Mouse (Mus musculus): ENCODE data around the gene Nav2.

Nav2 gene

GRCm38 (mm10) chr7:49341151-49341918 lies 432.8 kb downstream of the Nav2 start:
- no peak for DNase-seq

GRCm38 (mm10) chr7:49341919-49342529 lies 433.5 kb downstream of the Nav2 start:
- no peak for DNase-seq

DNA sequence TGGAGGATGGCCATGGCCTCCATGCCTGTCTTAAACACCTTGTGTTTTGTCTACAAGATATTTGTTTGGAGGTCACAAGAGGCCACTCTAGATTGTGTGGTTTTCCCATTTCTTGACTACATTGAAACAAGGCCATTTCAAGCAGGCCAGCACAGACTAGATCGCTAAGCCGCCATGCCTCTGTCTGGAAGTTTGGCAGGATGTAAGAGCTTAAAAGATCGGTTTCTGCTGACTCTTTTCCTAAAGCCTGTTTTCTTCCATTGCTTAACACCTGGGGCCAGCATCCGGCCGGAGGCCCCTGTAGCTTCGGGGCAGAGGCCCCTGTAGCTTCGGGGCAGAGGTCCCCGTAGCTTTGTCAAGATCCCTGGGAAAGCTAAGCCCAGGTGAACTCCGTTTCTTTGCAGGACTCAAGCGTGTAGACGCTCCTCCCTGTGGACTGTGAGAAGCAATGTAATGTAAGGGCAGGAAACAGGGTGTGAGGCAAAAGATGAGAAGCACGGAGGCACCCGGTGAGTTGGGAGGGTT lies 434.1 kb downstream of the Nav2 start:
- no peak for DNase-seq

DNA sequence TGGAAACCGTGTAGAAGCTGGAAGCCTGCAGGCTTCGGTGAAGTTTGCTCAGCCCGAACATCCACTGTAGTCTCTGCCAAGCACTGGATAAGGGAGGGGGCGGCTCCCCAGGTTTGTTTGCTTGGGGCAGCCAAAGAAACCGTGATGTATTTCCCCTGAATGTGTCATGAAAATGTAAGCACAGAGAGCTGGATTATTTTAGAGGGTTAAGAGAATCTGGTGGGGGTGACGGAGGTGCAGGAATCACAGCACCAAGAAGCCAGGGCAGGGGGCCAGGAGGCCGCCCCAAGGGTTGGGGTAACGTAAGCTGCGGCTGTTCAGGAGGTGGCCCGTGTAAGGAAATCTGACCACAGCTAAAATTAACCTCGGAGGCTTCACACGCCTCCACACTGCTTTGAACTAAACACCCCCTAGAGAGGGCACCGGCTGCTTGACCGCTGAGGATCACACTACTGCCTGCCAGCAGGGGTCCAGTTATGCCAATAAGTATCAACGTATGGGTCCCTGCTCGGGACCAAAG lies 434.6 kb downstream of the Nav2 start:
- no peak for DNase-seq

- DNase-seq = no peak
These were observed 435.4 kb downstream of the Nav2 start for GRCm38 (mm10) chr7:49343752-49344484.

DNA sequence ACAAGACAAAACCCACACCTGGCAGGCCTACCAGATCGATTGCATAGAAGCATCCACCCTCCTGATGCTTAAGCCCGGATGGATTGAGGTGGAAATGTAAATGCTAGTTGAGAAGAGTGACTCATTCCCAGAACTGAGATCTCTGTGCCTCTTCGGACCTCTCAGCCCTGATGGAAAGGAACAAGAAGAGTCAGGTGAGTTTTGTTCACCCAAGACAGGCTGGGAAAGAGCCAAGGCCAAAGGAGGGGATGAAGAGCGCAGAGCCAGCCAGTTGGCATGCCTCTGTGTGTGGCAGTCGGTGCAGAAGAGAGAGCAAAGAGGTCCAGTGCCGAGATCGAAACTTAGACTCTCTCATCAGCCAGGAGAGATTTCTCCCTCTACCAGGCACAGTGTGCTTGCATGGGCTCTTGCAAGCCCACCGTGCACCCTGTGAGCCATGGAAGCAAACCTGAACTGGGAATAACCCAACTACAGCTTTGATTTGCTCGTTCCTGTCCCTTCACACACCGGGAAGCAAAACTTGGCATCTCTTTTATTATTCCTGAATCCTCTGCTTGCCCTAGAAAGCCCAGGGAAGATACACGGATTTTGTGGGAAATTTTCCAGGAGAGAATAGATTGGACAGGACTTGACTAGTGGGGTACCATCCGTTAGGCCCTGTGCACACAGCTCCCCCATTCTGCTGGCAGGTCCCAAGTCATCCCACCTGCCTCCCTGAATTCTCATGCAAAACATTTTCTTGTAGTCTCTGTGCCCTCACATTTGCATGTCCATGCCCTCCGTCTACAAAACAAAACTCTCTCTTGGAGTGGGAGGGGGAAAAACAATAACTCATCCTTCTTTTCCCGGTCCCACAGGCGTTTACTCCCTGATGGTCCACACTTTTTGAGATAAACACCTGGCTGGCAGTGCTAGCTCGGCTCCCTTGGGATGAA lies 439.1 kb downstream of the Nav2 start:
- DNase-seq = no peak

GRCm38 (mm10) chr7:49348636-49349035 lies 440.1 kb downstream of the Nav2 start:
- no peak for DNase-seq

DNA sequence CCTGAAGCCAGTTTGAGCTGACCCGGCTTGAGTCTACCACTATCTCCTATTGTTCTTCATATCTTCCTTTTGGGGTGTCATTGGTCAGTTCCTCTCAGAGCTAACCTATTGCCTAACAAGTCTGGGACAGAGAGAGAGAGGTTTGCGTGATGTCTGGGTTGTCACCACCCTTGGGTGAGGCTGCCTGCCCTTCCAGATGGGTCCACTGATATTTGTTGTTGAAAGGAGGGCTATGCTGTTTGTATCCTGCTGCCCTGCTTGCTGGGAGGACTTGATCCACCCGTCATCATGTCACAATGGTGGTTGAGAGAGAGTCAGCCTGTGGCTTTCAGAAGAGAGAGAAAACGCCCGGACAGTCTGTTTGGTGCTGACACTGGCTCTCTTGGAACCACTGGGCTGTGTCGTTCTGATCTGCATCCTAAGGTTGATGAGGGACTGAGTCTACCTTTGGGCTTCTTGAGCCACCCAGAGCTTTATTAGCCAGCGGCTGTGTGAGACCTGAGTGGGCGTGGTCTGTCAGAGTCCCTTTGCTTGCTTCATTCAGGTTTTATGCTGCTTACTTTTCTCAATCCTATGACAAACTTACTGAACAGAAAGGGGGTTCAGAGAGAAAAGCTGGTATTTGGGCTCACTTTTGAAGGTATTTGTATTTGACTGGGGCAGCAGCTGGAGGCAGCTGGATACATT lies 441.9 kb downstream of the Nav2 start:
- DNase-seq = no peak

DNA sequence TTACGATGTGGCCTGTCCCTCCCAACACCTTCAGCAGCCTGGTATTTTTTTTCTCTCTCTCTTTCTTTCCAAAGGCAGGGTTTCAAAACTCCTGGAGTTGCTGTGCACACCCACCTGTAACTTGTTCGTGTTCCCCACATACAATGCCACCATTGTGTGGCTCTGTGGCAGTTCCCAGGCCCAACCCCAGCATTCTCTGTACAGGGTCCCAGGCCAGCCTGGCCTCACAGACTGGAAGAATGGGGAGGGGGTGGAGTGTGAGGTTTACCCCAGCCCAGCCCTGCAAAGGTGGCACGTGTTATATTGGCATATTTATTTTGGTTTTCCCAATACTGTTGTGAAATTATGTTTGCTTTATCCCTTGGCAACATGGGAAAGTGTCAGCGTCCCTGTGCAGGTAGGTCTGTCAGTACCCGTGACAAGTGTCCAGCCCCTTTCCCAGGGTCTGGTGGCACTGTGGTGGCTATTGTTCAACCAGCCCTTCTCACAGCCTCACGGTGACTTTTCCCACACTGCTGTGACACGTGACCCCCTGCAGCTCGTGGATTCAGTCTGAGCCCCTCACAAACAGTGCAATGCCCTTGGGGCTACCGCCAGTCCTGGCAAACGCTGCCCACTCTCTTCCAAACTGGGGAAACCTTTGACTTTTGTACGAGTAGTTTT lies 443.2 kb downstream of the Nav2 start:
- no peak for DNase-seq

- no peak for DNase-seq
These were observed 449.1 kb downstream of the Nav2 start for GRCm38 (mm10) chr7:49357441-49358165.

DNA sequence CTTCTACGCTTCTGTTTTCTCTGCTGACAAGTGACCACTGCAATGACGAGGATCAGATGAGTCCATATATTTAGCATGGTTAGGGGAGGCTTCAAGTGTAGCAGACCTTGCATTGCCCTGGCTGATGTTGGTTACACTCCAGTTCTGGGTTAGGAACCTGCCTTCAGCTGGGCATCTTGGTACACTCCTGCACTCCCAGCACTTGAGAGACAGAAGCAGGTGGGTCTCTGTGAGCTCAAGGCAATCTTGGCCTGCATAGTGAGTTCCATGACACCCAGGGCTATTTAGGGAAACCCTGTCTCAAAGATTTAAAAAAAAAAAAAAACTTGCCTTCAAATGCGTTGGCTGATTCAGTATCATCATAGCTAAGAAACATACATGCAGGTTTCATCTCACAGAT lies 450.6 kb downstream of the Nav2 start:
- no peak for DNase-seq

DNA sequence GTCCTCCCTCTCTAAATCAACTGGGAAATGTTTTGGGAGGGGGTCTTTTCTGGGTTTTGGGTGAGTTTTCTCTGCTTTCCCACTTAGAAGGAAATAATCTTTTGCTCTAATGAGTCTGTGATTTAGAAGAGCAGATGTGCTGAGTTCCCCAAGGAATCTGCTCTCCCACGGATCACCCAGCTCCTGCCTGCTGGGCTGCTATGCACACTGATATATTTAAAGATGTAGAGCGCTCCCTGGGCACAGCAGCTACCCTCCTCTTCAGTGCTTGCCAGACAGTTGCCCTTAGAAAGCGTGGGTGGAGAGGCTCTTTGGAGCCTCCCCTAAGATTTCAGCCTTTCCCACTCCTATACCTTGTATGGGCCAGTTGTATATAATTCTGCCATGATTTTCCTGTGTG lies 452.1 kb downstream of the Nav2 start:
- DNase-seq = peak; percentile 75

- DNase-seq = no peak
These were observed 453.1 kb downstream of the Nav2 start for GRCm38 (mm10) chr7:49361465-49362090.

DNA sequence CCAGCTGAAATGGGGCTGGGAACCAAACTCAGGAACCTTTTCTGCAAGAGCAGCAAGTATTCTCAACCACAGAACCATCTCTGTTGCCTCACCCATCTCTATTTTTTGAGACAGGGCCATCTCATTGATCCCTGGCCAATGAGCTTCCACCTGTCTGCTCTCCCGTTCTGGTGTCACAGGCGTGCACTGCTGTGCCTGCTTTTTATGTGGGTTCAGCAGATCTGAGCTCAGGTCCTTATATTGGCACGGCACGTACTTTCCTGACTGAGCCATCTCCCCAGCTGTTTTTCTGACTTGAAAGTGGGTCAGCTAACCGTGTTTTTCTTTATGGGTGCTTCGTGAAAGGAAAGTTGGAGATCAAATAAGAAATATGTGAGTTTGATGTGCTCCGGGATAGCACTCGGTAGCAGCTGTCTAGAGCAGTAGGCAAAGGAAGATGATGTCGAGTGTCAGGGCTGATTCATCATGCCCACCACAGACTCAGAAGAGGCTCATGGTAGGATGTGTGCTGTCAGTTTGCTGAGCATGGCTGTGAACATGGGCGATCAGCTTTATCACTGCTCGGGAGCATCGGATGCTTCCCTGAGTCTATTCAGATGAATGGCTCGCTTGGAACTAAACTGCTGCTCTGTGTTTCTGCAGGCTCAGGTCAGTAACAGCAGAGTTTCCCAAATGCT lies 456.1 kb downstream of the Nav2 start:
- DNase-seq = peak; percentile 68

DNA sequence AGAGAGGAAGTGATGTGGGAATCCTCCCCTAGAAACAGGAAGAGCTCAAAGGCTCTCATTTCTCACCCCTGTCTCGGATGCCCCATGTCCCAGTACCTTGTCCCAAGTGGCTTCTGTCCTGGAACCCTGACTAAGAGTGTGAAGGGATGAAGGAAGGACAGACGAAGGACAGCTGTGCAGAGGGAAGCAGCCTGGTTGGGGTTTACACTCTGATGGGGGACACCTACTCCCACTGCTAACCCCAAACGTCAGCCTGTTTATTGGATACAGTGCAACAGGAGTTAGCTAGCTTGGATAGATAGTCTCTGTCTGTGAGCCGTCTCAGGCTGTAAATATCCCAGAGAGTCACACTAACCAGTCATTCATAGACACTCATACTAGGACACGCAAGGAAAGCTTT lies 460.1 kb downstream of the Nav2 start:
- DNase-seq = no peak

DNA sequence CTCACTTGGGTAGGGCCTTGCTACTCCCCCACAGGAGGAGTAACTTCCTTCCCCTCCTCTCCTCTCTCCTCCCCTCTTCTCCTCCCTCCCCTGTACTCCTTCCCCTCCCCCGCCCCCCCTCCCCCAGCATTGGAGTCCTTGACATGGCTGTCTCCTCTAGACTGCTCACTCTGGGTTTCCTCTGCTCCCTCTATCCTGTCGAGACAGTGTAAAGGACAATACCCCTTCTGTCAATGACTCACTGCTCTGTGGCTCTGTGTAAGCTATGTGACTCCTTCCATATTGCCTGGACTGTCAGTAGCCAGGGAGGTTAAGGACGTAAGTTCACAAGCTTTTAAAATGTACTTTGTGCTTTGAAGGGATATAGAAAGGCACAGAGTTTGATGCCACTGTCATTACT lies 460.5 kb downstream of the Nav2 start:
- DNase-seq = no peak

DNA sequence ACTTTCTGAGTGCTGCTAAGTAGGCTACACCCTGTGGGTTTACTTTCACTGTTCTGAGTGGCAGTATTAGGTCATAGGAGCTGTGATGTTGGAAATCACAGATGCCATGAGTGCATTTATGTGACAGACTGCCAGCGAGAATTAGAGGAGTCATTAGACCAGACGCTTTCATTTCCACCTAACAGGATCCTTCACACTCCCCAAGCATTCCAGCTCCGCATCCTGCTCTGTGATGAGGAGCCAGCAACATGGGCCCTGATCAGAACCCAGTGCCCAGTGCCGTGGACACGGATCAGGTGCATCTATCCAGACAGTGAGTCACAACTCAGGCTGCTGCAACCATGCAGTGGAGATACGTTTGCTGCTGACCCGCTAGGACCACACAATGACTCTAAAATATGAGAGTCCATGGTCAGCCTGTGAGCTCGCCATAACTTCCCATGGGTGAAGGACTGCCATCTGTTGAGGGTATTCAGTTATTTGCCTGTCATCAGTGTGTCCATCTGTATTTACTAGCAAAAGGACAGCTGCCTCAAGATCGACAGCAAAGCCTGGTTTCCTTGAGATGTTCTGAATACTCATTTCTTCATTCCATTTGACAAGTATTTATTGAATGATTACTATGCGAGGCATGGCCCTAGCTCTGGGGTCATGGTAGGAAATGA lies 461.4 kb downstream of the Nav2 start:
- DNase-seq = no peak

- DNase-seq = no peak
These were observed 462.8 kb downstream of the Nav2 start for GRCm38 (mm10) chr7:49371345-49371744.

DNA sequence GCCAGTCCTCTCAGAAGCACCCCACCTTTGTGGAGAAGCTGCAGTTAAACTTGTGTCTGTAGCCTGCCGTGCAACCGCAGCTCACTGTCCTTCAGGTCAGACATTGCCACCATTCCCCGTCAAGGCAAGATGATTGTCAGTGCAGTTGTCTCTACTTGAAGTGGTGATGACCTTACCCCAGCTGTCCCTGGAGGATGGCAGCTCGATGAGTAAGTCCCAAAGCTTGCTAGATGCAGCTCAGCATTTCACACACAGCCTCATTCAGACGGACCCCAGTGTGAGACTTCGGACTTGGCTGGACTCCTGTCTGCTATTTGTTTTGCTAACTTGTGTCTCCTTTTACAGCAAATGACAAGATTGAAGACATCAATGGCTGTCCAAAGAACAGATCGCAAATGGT lies 463.5 kb downstream of the Nav2 start:
- DNase-seq = no peak
